Mouse (Mus musculus) left cerebral cortex, postnatal 36 days (tissue): ENCODE data around the gene Arid3c. TPM values are rescaled to one million over a fixed set of nuclear protein-coding genes. Genes with fewer than 3 reads are reported as not detected.
"Not testable (repeated sequence)": the region's sequence is repeated elsewhere in the genome, so short reads cannot be mapped to it uniquely, and the experiment has no call there.

Experiments
- DNase-seq, 2 experiments: peaks; one replicate each; pipeline ENCODE4 v3.0.0; 2021 to 2022; ENCODE audit warnings: low spot score in 2 of 2, mixed read lengths in 1 of 2
- intact Hi-C: fragments of 180-260 bp; cut with DNase I; formaldehyde crosslinking; loops from one replicate; pipeline ENCODE4 v1.15.1; 2025
- total RNA-seq, 2 experiments: library from RNA; stranded (reverse); gene quantifications; 2 replicates each; pipeline ENCODE4 v1.2.3; 2021

Gene Arid3c
- under 1 TPM in 1 of 2 experiments, not detected in 1; 0.36 TPM for total RNA-seq

- DNase-seq, result no peak
- intact Hi-C loops, result no loop called here
Measured at GRCm38 (mm10) chr4:41731052-41731765, at the start of gene Arid3c. Arid3c (minus strand) TSS chr4:41731142.

GRCm38 (mm10) chr4:41775840-41776239 lies 44.9 kb upstream of the Arid3c start:
- intact Hi-C loops, result not testable (repeated sequence)

DNA sequence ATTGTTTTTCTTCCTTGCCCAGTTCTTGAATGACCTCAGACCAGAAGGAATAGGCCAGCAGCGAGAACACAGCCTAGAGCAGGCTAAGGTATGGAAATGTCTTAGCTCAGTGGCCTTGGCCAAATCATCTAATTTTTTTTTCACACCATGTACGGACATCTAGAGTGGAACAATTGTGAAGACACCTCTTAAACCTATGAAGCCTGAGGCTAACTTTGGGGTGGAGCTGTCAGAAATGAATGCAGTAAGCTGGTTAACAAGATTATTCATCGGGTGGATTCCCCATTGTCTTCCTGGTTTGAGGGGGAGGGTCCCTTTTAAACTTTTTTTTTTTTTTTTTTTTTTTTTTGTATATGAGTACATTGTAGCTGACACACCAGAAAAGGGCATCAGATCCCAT lies 43.6 kb upstream of the Arid3c start:
- DNase-seq, intact Hi-C loops: not testable (repeated sequence)

More at GRCm38 (mm10) chr4:41775840-41776239, 44.9 kb upstream of the Arid3c start:
- DNase-seq, result peak in 1 of 2 experiments; percentile 2

DNA sequence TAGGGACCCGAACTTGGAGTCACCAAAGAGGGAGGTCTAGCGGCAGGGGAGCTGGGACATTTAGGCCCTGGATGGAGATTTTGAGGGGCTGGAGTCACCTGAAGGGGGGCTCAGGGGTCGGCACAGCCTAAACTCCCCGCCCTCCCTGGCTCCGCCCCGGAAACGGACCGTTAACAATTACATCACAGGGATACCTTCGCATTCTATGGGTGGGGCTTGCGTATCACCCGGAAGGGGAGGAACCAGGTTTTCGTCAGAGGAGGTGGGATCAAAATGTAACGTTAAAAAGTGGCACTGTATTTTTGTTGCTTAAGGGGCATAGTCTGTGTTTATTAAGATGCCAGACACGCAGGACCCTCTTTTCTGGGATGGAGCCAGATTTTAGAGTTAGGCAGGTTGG lies 43.1 kb upstream of the Arid3c start, which contains the start of gene Ccl27a:
Gene Ccl27a (minus strand): TSS at position 246 of the 400 bp plus-strand sequence.
- intact Hi-C loops, result not testable (repeated sequence)
- DNase-seq, result peak; percentile 73 to 78

DNA sequence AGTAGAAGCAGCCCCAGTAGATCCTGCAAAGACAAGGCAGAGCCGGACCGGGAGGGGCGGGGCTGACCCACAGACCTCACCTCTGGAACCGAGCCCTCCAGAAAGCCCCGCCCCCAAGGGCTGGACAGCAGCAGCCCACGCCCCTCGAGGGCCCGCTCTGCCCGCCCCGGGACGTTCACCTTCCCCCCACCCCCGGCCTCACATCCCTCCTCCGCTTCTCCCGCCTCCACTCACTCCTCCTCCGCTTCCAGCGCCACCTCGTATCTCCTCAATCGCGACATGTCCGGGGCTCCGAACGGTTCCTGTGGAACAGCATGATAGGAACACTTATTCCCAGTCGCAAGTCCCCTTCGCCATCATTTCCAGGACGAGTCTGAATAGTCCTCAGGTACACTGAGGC lies 42.6 kb upstream of the Arid3c start:
- DNase-seq, result peak; percentile 47 to 51
- intact Hi-C loops, result not testable (repeated sequence)

- intact Hi-C loops, result not testable (repeated sequence)
- DNase-seq, result peak in 1 of 2 experiments; percentile 44
Measured at GRCm38 (mm10) chr4:41772946-41773345, 42.0 kb upstream of the Arid3c start.

DNA sequence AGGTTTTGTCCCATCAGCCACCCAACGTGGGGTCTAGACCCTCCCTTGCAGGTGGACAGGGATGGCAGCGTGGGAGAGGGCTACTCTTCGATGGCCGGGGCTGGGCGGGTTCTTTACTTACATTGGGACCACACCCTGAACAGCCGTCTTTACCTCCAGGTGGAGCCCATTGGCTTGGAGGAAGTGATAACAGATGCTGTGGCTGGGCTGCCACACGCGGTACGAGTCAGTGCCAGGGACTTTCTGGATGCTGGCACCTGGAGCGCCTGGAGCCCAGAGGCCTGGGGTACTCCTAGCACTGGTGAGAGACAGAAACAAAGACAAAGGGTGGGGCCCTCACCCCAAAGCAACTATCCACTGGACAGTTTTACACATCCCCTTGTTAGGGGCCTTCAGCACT lies 36.4 kb upstream of the Arid3c start:
- intact Hi-C loops, result not testable (repeated sequence)
- peak in 1 of 2 experiments; percentile 38 for DNase-seq

DNA sequence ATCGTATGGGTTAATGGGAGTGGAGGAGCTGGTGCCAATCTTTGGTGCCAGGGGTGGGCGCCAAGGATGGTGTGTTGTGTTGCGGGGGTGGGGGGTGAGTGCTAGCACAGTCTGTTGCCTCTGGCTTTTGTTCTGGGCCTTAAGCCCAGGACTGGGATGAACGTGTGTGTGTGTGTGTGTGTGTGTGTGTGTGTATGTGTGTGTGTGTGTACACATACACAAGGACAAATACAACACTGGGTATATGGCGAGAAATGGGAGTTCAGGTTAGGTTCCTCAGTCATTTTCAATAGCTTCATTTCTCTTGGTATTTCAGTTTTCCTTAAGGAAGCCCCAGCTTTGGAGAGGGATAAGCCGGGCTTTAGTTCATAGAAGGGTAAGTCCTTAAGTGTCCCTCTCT lies 32.2 kb upstream of the Arid3c start:
- intact Hi-C loops, result not testable (repeated sequence)

DNA sequence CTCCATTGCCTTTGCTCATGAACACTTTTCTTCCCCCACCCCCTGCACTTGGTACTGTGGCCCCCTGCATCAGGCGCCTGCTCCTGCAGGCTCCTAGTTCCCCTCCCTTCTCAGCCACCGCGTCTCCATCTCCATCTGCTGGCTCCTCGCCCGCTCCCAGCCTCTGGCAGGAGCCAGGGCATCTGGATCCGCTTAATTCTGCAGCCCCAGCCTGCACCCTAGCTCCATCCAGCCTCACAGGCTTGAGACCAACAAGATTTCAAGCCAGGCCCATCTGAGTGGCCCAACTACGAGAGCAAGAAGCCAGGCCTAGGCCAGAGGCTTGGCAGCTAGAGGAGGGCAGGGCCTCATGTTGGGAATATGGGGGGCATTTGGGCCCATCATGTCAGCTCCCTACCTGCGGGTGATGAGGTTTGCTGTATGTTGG lies 31.8 kb upstream of the Arid3c start:
- DNase-seq, intact Hi-C loops: not testable (repeated sequence)

More for the DNA sequence above, 32.2 kb upstream of the Arid3c start:
- DNase-seq, result not testable (repeated sequence)

DNA sequence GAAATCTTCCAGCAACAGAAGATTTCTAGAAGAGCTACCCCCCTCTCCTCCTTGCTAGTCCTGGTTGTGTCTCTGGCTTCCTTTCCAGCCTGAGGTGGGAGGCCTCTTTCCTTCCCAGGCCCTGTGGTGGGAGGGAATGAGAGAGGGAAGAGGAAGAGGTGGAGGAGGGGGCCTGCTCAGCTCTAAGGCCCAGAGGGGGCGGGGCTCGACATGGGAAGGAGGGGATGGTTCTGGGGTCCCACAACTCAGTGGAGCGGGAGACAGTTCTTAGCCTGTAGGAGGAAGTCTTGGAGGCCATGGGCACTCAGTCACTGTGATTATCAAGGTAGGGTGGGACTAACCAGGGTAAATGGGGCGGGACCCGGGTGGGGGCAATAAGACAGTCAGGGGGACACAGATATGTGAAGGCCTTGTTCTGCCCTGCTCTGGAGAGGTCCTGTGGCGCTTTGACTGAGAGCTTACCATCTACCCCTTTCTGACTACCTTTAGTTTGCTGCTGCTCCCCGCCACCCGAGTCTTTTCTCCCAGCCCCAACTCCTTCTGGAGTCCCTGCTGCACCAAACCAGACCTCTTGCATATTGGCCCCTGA lies 31.3 kb upstream of the Arid3c start:
- intact Hi-C loops, result no loop called here
- DNase-seq, result no peak

- intact Hi-C loops, result no loop called here
- DNase-seq, result no peak
Measured at GRCm38 (mm10) chr4:41761680-41762079, 30.7 kb upstream of the Arid3c start.

DNA sequence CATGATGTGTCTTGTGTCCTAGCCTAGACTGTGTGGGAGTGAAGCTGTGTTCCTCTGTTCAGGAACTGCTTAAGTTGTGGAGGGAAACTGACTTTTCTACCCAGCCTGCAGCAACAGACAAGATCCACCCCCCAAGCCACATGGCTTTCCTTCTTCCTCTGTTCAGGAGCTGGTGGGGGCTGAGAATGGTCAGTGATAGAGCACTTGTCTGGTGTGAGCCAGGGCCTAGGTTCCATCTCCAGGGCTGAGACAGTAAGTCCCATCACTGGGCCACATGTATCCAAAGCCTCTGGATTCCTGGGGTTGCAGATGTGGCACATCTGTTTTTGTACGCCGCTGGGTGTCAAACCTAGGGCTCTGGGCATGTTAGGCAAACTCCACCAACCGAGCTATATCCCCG lies 30.0 kb upstream of the Arid3c start:
- no peak for DNase-seq
- intact Hi-C loops, result no loop called here

GRCm38 (mm10) chr4:41760288-41760721 lies 29.4 kb upstream of the Arid3c start:
- intact Hi-C loops, result no loop called here
- DNase-seq, result peak; percentile 57 to 70

DNA sequence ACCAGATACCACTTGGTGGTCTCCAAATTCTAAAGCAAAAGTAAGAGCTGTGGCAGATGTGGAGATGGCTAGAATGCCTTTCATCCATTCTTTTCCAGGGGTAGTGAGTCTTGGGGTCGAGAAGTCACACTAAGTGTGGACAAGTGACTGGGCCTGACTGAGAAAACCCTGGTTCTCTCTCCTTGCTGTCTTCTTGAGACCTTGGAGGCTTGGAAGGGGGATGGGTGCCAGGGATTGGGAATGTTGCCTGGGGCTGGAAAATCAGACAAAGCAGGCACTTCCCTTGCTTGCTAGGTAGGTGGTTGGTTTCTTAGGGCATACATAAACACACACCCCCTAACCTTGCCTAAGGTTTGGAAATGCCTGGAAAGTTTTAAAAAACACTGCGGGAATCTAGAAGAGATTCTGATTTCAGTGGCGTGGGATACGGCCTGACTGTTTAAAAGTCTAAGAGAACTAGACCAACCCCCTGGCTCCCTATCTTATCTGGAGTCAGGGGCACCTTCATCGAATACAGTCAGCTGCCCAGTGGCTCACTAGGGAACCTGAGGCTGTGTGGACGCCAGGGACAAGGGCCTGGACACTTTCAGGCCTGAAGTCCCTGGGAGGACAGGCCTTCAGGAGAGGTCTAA lies 28.8 kb upstream of the Arid3c start:
- intact Hi-C loops, result no loop called here
- no peak for DNase-seq

- DNase-seq, result no peak
- intact Hi-C loops, result no loop called here
Measured at GRCm38 (mm10) chr4:41759206-41759605, 28.3 kb upstream of the Arid3c start.

- no peak for DNase-seq
- intact Hi-C loops, result no loop called here
Measured at GRCm38 (mm10) chr4:41758701-41759100, 27.8 kb upstream of the Arid3c start.

DNA sequence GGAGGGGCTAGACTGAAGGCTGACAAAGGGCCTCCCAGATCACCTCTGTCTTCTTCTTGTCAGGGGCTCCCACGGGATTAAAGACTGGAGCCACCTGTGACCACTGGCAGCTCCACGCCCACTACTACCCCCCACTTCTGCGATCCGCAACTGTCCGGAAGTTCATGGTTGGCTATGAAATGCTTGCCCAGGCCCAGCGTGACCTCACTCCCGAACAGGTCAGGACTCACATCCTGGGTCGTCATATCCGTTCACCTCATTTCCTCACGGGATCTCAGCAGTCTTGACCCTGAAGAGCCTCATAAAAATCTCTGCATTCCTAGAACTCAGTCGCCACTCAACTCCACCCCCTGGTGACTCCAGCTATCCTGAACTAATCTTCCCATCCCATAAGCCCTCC lies 27.1 kb upstream of the Arid3c start:
- intact Hi-C loops, result no loop called here
- no peak for DNase-seq

GRCm38 (mm10) chr4:41757321-41757720 lies 26.4 kb upstream of the Arid3c start:
- intact Hi-C loops, result no loop called here

GRCm38 (mm10) chr4:41756440-41756839 lies 25.5 kb upstream of the Arid3c start:
- no peak for DNase-seq
- intact Hi-C loops, result no loop called here

More at GRCm38 (mm10) chr4:41757321-41757720, 26.4 kb upstream of the Arid3c start:
- DNase-seq, result no peak
